Mouse (Mus musculus) layer of hippocampus, adult 11-12 months (tissue): ENCODE results near the gene Hsd17b13.

Source experiments
- DNase-seq: peaks from one replicate; pipeline ENCODE4 v3.0.0; 2022; ENCODE audit warnings: low spot score

Hsd17b13 gene

DNA sequence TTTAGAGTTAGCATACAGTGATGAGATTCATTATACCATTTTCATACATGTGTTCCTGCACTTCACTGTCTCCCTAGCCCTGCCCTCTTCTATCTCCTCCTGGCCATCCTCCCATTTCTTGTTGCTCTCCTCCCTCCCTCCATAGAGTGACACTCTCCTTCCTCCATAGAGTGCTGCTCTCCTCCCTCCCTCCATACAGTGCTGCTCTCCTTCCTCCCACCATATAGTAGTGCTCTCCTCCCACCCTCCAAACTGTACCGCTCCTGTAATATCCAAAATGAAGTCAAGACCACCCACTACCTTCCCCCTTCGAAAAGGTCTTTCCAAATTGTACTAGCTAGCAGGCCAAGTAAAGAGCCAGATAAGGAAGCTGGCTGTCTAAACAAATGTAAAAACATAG lies 53.5 kb downstream of the Hsd17b13 start:
- no peak for DNase-seq

DNA sequence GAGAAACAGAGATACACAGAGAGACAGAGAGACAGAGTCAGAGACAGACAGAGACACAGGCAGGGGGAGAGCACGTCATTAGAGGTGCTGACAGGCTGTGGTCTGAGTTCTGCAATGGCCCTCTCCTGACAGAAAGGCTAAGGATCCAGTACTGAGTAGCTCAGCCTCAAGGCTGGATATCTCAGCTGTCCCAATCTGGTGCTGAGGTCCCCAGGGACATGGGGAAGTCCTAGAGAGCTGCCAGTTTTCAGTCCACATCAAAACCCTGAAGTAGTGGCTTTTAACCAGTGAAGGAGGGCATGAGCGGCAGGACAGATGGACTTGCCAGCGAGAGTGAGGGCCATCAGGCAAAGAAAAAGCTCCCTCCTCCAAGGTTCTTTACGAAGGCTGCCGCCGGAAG lies 54.1 kb downstream of the Hsd17b13 start:
- DNase-seq, result no peak

DNA sequence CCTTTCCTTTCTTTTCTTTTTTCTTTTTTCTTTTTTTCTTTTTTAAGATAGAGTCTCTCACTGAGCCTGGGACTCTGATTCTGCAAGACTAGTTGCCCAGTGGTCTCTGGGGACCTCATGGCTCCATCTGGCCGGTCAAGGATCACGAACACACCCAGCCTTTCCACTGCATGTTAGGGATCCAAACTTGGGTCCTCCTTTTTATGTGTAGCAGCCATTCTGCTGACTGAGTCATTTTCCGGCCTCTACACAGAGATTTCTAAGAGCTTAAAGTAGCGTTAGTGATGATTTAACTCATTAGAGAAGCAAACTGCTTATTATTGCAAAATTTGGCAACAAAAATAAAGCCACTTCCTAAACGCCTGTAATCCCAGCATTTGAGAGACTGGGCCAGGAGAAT lies 54.8 kb downstream of the Hsd17b13 start:
- DNase-seq, result no peak

DNA sequence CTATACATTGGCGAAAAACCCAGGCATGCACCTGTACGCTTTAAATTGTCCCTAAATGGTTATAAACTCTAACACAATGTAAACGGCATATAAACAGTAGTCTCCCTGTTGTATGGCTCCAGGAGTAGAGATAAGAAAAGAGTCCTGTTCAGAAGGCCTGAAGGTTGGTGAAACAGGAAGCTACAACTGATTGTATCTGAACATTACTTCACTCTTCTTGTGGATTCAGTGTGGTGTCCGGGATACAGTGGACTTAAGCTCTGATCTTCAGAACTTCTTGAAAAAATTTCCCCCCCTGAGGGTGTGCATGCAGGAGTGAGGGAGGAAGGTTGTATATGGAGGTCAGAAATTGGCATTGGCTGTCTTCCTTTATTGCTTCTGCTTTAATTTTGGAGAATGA lies 57.7 kb downstream of the Hsd17b13 start:
- DNase-seq, result no peak

DNA sequence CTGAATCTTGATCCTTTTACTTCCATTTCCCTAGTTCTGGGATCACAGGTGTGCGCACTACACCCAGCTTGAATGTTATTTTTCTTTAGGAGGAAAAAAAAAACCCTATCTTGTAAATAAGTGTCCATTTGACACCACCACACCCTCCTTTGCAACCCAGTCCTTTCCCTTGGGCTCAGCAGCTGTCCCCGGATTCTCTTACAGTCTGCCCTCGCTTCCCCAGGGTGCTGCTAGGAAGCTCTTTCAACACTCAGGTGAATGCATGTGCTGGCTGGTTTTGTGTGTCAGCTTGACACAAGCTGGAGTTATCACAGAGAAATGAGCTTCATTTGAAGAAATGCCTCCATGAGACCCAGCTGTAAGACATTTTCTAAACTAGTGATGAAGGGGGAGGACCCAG lies 59.0 kb downstream of the Hsd17b13 start:
- DNase-seq, result no peak

DNA sequence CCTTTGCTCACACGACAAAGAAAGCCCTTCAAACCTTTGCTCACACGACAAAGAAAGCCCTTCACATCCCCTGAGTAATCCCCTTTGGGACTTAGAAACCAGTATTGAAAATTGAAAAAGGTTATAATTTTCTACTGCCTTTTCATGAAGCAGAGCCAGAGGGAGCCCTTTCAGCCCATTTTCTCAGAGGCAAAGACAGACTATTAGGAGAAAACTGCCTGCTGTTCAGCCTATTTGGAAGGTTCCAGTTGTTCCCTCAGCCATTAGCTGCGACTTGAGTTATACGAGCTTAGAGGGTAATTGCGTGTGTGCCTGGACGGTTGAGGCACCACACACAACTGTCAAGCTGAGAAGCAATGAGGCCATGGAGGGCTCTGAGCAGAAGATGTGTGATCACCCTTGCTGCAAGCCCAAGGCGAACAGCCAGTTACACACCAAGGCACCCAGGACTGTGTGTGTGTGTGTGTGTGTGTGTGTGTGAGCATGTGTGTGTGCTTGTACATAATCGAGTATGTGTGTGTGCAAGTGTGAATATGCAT lies 59.8 kb downstream of the Hsd17b13 start:
- DNase-seq, result no peak

DNA sequence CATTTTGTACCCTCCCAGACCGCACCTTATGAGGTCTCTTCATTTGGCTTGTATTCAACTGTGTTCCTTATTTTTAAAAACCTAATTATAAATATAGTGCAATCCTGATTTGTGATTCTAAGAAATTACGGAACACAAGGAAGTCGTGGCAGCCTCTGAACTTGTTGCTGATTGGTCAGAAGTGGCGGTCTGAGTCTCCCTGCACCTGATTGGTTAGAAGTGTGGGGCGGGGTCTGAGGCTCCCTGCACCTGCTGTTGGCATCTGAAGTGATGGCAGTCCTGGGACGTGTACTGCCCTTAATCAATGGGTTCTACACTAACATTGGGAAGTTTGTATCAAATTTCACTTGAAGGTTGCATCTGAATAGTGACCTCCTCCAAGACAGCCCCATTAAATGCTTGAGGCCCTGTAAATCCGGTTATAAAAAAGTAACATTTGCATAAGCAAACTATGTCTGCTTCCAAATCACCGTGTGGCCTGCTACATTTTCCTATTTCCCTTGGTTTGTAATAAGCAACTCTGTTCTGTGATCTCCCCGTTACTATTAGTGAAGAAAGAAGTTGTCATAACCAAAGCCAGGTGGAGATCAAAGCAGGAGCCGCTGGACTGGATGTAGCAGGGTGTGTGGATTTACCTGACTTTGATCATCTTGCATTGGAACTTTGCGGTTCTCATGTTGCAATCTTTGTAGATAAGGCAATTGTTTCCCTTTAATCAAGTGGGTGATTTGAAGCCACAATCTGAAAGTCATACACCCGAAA lies 60.4 kb downstream of the Hsd17b13 start:
- no peak for DNase-seq

DNA sequence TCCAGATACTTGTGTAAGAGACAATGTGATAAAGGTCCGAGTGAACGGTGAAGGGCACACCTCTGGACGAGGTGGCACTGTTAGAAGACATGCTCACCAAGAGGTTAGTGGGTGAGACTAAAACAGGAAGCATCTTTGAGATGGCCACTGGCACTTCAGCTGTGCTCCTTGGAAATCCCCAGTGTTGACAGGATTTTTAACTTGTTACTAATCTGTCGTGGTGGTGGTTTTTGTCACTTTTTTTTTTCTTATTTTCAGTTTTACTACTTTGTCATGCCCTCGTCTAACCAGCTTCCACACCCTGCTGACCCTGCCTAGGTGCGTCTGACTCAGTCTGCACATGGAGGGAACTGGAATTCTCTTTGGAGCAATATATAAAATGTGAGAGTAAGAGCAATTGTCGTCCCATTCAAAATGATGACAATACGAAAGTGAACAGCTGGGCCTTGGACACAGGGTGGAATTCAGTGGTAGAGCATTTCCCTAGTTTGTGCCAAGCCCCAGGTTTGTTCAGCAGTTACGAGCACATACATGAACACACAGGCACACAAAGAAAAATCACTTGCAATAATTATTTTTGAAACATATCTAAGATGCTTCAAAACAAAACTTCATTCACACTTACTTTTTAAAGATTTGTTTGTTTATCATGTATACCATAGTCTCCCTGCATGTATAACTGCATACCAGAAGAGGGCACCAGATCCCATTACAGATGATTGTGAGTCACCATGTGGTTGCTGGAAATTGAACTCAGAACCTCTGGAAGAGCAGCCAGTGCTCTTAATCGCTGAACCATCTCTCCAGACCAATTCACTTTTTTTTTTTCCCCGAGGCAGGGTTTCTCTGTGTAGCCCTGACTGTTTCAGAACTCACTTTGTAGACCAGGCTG lies 62.6 kb downstream of the Hsd17b13 start:
- no peak for DNase-seq

DNA sequence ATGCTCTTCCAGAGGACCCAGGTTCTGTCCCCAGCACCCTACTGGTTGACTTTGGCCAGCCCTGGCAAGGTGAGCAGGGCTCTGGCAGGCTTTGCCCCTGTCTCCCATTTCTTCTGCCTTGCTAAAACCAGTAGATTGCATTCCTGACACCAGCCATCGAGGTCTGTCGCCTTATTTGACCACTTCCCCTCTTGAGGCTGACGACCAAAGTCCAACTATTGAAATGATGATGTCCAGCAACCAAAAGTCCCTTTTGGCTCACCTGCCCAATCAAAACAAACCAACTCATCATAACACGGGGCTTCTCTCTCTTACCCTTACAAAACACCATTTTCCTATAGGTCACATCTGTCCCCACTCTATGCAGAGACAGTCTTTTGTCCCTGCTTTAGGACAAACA lies 64.1 kb downstream of the Hsd17b13 start:
- no peak for DNase-seq

DNA sequence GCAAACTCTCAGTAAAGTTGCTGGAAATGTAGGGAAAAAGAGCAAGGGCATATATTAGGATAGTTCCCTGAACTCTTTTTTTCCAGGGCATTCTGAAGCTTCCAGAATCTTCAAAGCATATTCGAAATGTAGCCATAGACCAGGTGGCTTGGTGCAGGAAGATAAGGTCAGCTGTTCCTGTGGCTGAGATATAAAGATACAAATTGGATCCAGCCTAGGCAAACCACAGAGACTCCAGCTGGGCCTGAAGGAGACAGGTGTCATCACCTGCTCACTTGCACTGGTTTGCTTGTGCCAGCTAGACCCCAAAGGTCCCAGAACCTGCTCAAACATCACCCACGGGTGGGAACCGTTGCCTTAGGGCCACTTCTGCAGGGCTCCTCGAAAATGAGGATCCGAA lies 65.7 kb downstream of the Hsd17b13 start:
- no peak for DNase-seq

DNA sequence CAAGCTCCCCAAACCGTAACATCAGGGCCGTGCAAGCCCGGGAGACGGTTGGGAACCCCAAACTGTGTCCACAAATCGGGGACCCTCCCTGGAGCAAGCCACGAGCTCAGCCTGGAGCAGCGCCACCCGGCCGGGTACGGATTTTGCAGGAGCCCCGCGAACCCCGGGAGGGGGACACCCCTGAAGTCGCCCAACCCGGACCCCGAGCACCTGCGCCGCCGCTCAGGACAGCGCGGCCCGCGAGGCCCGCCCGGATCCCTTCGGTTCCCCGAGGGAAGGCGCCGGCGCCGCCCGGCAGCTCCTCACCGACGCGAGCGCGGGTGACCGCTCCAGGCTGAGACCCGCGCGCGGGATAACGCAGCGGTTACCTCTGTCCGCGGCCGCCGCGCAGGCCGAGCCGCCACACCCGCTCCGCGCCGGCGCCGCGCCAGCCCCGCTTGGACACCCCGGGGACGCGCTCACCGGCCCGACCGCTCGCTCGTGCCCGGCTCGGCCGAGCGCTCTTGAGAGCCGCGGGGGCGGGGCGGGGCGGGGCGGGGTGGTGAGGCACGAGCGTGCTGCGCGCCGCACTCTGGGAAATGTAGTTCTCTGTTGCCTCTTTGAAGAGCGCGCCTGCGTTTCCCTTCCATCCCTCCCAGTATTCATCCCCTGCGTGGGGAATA lies 66.3 kb downstream of the Hsd17b13 start, which contains the start of gene Klhl8:
Gene Klhl8, minus strand, starts transcription at position 512 of the 662 bp plus-strand sequence.
- peak; percentile 84 for DNase-seq

DNA sequence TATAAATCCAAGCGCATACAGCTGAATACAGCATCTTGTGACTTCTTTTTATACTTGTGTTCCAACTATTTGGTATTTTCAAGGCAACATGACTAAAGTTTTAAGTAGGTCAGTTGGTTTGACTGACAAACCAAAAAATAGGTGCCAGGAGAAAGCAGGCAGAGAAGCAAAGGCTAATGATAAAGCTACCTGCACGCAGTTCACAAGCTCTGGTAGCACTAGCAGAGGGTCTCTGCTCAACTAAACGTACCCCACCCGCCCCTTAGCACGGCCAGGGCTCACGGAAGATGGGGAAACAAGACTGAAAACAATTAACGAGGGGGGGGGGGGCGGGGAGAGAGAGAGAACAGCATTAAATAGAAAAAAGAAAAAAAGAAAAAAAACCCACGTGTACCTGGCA lies 67.1 kb downstream of the Hsd17b13 start:
- DNase-seq, result no peak

DNA sequence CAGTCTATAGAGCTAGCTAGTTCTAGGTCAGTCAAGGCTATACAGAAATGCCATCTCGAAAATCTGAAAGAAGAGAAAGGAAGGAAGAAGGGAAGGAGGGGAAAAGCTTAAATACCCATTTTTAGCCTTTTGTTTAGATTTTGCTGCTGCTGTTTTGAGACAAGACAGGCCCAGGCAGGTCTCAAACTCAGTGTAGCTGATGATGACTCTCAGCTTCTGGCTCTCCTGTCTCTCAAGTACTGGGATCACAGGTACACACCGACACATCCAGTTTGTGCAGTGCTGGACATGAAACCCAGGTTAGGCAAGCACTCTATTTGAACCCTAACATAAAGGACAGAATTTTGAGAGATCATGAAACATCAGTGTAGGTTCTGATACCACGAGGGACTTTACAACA lies 67.7 kb downstream of the Hsd17b13 start:
- DNase-seq, result no peak

DNA sequence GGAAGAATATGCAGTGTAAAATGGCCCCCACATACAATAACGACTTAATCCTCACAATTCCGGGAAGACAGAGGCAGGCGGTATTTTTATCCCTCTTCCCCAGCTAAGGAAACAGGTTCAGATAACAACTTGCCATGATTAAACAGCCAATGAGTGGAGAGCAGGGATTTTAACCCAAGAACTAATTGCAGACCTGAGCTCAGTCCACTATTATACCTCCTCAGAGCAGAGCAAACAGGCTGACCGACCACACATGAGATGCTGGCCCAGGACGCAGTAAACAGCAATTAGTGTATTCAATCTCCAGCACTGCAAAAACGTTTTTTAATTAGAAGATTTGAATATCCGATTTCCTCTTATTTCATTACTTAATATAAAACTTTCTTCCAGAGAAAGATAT lies 68.4 kb downstream of the Hsd17b13 start:
- DNase-seq, result no peak

DNA sequence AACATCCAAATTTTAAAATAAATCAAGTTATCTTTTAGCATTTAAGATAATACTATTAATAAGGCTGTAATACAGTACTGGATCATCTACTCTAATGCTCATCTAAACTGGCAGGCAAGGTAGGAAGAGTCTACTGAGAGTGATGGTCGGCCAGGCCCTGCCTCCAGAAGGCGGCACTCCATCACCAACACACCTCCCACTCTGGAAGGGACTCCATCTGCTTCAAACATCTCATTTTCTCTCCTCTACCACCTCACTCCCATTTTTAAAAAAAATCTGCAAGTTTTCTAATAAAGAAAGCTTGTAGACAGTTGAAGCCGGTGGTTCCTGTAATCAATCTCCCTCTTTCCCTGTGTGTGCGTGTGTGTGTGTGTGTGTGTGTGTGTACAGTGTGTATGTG lies 69.4 kb downstream of the Hsd17b13 start:
- peak; percentile 40 for DNase-seq

DNA sequence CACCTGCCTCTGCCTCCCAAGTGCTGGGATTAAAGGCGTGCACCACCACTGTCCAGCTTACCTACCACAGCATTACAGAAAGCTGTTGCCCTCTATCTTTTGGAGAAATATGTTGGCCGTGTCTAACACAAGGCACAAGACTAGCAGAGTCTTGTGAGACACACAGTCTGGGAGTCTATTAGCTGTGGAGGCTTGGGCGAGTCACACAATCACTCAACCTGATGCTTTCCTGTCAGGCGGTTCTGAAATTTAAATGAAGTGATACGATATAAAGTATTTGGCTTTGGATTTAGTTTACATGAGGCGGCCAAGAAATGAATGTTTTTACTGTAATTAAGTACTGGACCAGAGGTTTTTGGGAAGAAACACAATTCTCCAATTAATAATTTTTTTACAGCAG lies 71.0 kb downstream of the Hsd17b13 start:
- DNase-seq, result no peak
